Mouse (Mus musculus): ENCODE results near the gene 2610021A01Rik.

GRCm38 (mm10) chr7:41632409-41633220 is 33.6 kb downstream of the 2610021A01Rik start, which contains the start of gene Zfp788:
- TF ChIP-seq CTCF (IDR thresholded peaks at IDR 0.05; ENCODE audit: low read depth), result peak; percentile 70
- TF ChIP-seq EP300 (IDR thresholded peaks at IDR 0.05; ENCODE audit: low read depth), result no peak
